Mouse (Mus musculus) embryonic facial prominence, embryonic 11.5 days (tissue): ENCODE measurements around the gene Prss30. TPM values are rescaled to one million over a fixed set of nuclear protein-coding genes. Genes with fewer than 3 reads are reported as not detected.
A peak's percentile ranks its signal among the peaks of the same experiment; 100 is the strongest.

Experiments
- ATAC-seq: fragments of 200-750 bp; cut with Nextera tagmentation; replicated peaks from 2 replicates; pipeline ENCODE4 v1.8.0; 2017; ENCODE audit warnings: low read depth; ENCODE audit not compliant: insufficient number of reproducible peaks, low FRiP score, low TSS enrichment
- DNase-seq: peaks from one replicate; pipeline ENCODE4 v3.0.0-alpha.2; 2015; ENCODE audit warnings: low spot score
- H3K27ac ChIP-seq: fragments of 300-500 bp; sonication (generic); replicated peaks from 2 replicates; pipeline ENCODE4 v1.5.1; 2014; ENCODE audit warnings: mild to moderate bottlenecking, low read depth, low read length, control low read depth
- H3K27me3 ChIP-seq: fragments of 300-500 bp; sonication (generic); 2 replicates; pipeline ENCODE4 v1.6.1; 2014; ENCODE audit warnings: mild to moderate bottlenecking, low read length, moderate library complexity, mixed read lengths; ENCODE audit not compliant: control insufficient read depth, insufficient read depth
- H3K36me3 ChIP-seq: fragments of 300-500 bp; sonication (generic); replicated peaks from 2 replicates; pipeline ENCODE4 v1.6.1; 2014; ENCODE audit warnings: low read depth, mild to moderate bottlenecking, low read length, moderate library complexity, mixed read lengths; ENCODE audit not compliant: control insufficient read depth, insufficient read depth
- H3K4me1 ChIP-seq: fragments of 300-500 bp; sonication (generic); 2 replicates; pipeline ENCODE4 v1.6.1; 2014; ENCODE audit warnings: low read length, mixed read lengths; ENCODE audit not compliant: control insufficient read depth, insufficient read depth
- H3K4me2 ChIP-seq: fragments of 300-500 bp; sonication (generic); 2 replicates; pipeline ENCODE4 v1.6.1; 2014; ENCODE audit warnings: low read depth, mild to moderate bottlenecking, control low read depth, low read length, moderate library complexity
- H3K4me3 ChIP-seq: fragments of 300-500 bp; sonication (generic); 2 replicates; pipeline ENCODE4 v1.5.1; 2014; ENCODE audit warnings: low read depth, low read length, control low read depth
- H3K9ac ChIP-seq: fragments of 300-500 bp; sonication (generic); replicated peaks from 2 replicates; pipeline ENCODE4 v1.6.1; 2014; ENCODE audit warnings: mild to moderate bottlenecking, control low read depth, low read length
- H3K9me3 ChIP-seq: fragments of 300-500 bp; sonication (generic); replicated peaks from 2 replicates; pipeline ENCODE4 v1.6.1; 2016; ENCODE audit warnings: mild to moderate bottlenecking, low read length, inconsistent platforms, mixed read lengths; ENCODE audit not compliant: control insufficient read depth
- WGBS: fragments of 180-500 bp; shearing (Covaris S2); extraction: QIAGEN DNeasy Blood & Tissue Kit; methylation state at CpG from one replicate; pipeline ENCODE4 v1.1.7; 2014; 5-methylcytosine and 5-hydroxymethylcytosine counted together
- polyA plus RNA-seq: library from polyadenylated mRNA; unstranded; fragments of >200 nt; fragmentation: Nextera tagmentation; extraction: Ambion mirVana; gene quantifications from 2 replicates; pipeline ENCODE4 v1.2.1, GENCODE M21; 2014

Prss30 gene
- polyA plus RNA-seq, 1 experiment from 2014 or later = not detected

DNA sequence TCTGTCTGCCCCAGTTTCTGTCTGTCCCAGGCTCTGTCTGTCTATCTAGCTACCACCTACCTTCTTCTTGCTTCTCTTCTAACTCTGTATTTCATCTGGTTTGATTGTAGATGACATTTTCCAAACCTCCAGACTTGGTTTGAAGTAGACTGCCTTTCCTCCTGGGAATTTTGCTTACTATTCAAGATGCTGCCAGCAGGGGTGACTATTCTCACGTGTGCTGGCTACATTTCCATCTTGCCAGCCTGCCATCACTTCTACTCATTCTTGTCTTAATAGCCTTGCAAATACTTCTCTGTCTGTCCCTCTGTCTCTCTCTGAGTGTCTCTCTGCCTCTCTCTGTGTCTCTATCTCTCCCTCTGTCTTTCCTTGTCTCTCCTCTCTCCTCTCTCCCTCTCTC is 15.1 kb upstream of the Prss30 start:
- H3K27me3 ChIP-seq = no peaks in the 10 kb centered on the region
- H3K36me3 ChIP-seq = no peaks in the 10 kb centered on the region
- no peak for ATAC-seq
- no peaks in the 10 kb centered on the region for H3K9me3 ChIP-seq
- H3K4me2 ChIP-seq = no peak overlapping the region
- no peak overlapping the region for H3K9ac ChIP-seq
- DNase-seq = no peak
- H3K4me1 ChIP-seq = no peaks in the 10 kb centered on the region
- H3K27ac ChIP-seq = no peak overlapping the region
- no peak overlapping the region for H3K4me3 ChIP-seq
- WGBS = 37% methylated on average over 1 of the region's 1 CpGs

DNA sequence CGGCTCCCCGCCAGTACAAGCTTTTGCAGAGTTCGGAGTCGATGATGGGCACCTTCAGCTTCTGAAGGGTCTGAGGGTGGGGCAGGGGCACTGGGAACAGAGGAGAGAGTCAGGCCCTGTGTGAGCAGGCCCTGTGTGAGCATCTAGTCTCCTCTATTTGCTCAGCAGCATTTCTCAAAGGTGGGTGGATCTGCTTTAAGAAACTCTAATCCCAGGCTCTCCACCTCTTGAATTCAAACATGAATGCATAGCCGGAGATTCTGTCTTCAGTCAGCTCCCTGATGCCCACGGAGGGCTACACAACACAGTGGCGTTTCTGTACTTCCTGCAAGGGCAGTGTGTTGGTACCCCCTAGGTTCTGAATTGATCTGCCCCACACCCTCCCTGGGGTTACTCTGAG is 14.3 kb upstream of the Prss30 start:
- Histone ChIP-seq H3K36me3 (no peaks in the 10 kb centered on the region), H3K4me1 (no peaks in the 10 kb centered on the region), H3K9me3 (no peaks in the 10 kb centered on the region), H3K27ac (no peak overlapping the region), H3K27me3 (no peaks in the 10 kb centered on the region), H3K4me3 (no peak overlapping the region), H3K4me2 (no peak overlapping the region), H3K9ac (no peak overlapping the region)
- WGBS = 65% methylated on average over 7 of the region's 7 CpGs
- DNase-seq (no peak), ATAC-seq (no peak)

DNA sequence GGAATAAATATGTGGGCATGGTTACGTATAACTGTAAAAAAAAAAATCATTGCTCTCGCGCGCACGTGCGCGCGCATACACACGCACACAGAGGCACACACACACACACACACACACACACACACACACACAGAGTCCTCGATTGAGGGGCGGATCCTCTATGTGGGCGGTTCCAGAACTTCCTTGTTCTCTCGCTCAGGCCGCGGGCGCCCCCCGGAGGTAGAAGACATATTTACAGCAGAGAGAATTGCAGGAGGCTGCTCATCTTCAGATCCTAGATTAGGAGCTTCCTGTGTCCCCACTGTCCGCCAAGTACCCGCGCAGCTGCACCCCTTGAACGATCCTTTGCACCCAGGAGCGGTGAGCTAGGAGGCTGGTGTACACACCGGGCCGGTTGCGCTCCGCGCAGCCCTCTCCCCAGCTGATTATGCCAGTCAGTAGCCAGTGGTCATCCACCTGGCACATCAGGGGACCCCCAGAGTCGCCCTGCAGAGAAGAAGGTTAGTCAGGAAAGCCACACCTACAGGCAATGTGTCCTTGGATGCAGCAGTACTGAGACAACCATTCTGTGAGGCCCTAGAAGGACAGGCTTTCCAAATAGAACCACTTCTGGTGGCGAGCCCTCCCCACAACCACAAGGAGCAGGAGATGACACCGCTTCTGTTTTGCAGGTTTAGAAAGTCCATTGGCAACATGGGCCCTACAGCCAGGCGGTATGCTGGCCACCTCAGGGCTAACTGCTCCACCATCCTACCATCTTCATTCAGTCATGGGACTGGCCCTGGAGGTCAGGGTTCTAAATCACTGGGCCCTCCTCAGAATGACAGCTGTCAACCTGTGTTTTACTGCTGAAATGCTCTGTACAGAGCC is 13.4 kb upstream of the Prss30 start:
- H3K9ac ChIP-seq = peak overlapping the region; percentile 64
- DNase-seq = peak; percentile 92
- ATAC-seq = peak; percentile 51
- no peaks in the 10 kb centered on the region for H3K36me3 ChIP-seq
- no peak overlapping the region for H3K27ac ChIP-seq
- WGBS = 12% methylated on average over 31 of the region's 31 CpGs
- no peaks in the 10 kb centered on the region for H3K9me3 ChIP-seq
- H3K4me1 ChIP-seq = no peaks in the 10 kb centered on the region
- H3K4me3 ChIP-seq = peak overlapping the region; percentile 19; the same call in 1 of the 2 replicates
- peak overlapping the region; percentile 49 for H3K4me2 ChIP-seq
- no peaks in the 10 kb centered on the region for H3K27me3 ChIP-seq

DNA sequence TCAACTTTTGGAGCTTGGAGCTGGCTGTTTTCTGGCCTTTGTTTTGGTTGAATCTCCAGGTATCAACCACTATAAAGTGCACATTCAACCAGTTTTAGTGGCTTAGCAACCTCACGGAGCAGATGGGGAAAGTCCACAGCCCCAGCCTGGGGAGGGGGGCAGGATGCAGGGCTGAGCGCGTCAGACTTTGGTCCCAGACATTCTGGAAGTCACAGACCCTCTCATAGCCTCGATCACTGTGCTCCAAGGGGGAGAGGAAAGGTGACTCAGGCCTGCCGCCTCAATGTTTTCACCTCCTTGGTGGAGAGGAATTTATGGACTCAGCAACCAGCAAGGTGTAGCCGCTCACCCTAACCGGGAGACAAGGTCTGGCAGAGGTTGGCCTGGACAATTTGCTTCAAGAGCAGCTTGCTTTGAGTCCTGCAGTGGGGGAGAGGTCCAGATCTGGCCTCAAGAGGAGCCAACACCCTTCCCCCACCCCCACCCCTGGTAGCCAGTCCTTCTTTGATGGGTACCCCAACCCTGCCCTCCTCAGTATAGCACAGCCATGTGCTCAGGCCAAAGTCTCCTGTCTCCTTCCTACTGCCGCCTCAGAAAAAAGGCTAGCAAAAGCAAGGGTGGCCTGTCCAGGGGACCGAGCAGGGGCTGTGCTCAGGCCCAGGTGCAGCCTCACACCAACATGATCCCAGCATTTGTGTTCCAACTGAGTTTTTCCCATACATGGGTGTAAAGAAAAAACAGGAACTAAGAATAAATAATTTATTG is 12.6 kb upstream of the Prss30 start:
- no peak for DNase-seq
- H3K4me1 ChIP-seq = no peaks in the 10 kb centered on the region
- H3K4me2 ChIP-seq = peak overlapping the region; percentile 24
- no peaks in the 10 kb centered on the region for H3K27me3 ChIP-seq
- H3K4me3 ChIP-seq = no peak overlapping the region
- no peak overlapping the region for H3K27ac ChIP-seq
- ATAC-seq = peak; percentile 78
- 67% methylated on average over 9 of the region's 9 CpGs for WGBS
- no peak overlapping the region for H3K9ac ChIP-seq
- no peaks in the 10 kb centered on the region for H3K9me3 ChIP-seq
- H3K36me3 ChIP-seq = no peaks in the 10 kb centered on the region

GRCm38 (mm10) chr17:23989802-23990201 is 9.4 kb upstream of the Prss30 start:
- no peak overlapping the region for H3K4me3 ChIP-seq
- H3K27ac ChIP-seq = no peak overlapping the region
- ATAC-seq (no peak), DNase-seq (no peak)
- no peaks in the 10 kb centered on the region for H3K27me3 ChIP-seq
- H3K4me2 ChIP-seq = no peak overlapping the region
- H3K9me3 ChIP-seq = no peaks in the 10 kb centered on the region
- H3K4me1 ChIP-seq = no peaks in the 10 kb centered on the region
- WGBS = 56% methylated on average over 2 of the region's 2 CpGs
- H3K9ac ChIP-seq = no peak overlapping the region
- no peaks in the 10 kb centered on the region for H3K36me3 ChIP-seq

- 84% methylated on average over 1 of the region's 1 CpGs for WGBS
- DNase-seq = no peak
- no peaks in the 10 kb centered on the region for H3K9me3 ChIP-seq
- H3K4me1 ChIP-seq = no peaks in the 10 kb centered on the region
- no peaks in the 10 kb centered on the region for H3K27me3 ChIP-seq
- ATAC-seq = no peak
- H3K4me2 ChIP-seq = no peak overlapping the region
- H3K9ac ChIP-seq = no peak overlapping the region
- no peak overlapping the region for H3K27ac ChIP-seq
- H3K36me3 ChIP-seq = no peaks in the 10 kb centered on the region
- H3K4me3 ChIP-seq = no peak overlapping the region
Observed at GRCm38 (mm10) chr17:23984989-23985388, 4.6 kb upstream of the Prss30 start.

- no peaks in the 10 kb centered on the region for H3K27me3 ChIP-seq
- H3K27ac ChIP-seq = no peak overlapping the region
- no peaks in the 10 kb centered on the region for H3K9me3 ChIP-seq
- no peak for ATAC-seq
- no peak overlapping the region for H3K4me3 ChIP-seq
- 45% methylated on average over 4 of the region's 4 CpGs for WGBS
- no peaks in the 10 kb centered on the region for H3K36me3 ChIP-seq
- no peaks in the 10 kb centered on the region for H3K4me1 ChIP-seq
- H3K4me2 ChIP-seq = no peak overlapping the region
- H3K9ac ChIP-seq = no peak overlapping the region
- DNase-seq = no peak
Observed at GRCm38 (mm10) chr17:23982912-23983311, 2.5 kb upstream of the Prss30 start.

GRCm38 (mm10) chr17:23979471-23979870 is 895 bp downstream of the Prss30 start:
- no peak overlapping the region for H3K9ac ChIP-seq
- H3K9me3 ChIP-seq = no peaks in the 10 kb centered on the region
- DNase-seq (no peak), ATAC-seq (no peak)
- H3K4me3 ChIP-seq = no peak overlapping the region
- WGBS = 64% methylated on average over 3 of the region's 3 CpGs
- H3K27me3 ChIP-seq = no peaks in the 10 kb centered on the region
- H3K4me2 ChIP-seq = no peak overlapping the region
- H3K36me3 ChIP-seq = no peaks in the 10 kb centered on the region
- H3K4me1 ChIP-seq = no peaks in the 10 kb centered on the region
- H3K27ac ChIP-seq = no peak overlapping the region
